Mouse (Mus musculus): ENCODE data around the gene Irf3.

The Irf3 gene

GRCm38 (mm10) chr7:44974383-44975116 is 22.9 kb upstream of the Irf3 start, which contains the start of gene Cpt1c:
TSS of gene Cpt1c (minus strand) at chr7:44974851.
- DNase-seq = peak; percentile 90 to 92

GRCm38 (mm10) chr7:44975117-44975419 is 22.4 kb upstream of the Irf3 start:
- peak in 1 of 2 experiments; percentile 48 for DNase-seq

- DNase-seq = no peak
Measured at GRCm38 (mm10) chr7:44978300-44978699, 19.1 kb upstream of the Irf3 start.

- no peak for DNase-seq
Measured at GRCm38 (mm10) chr7:44981539-44981938, 15.9 kb upstream of the Irf3 start.

GRCm38 (mm10) chr7:44983085-44983484 is 14.4 kb upstream of the Irf3 start:
- DNase-seq = peak; percentile 90 to 94

- DNase-seq = no peak
Measured at GRCm38 (mm10) chr7:44983944-44984832, 13.3 kb upstream of the Irf3 start.

GRCm38 (mm10) chr7:44984833-44985164 is 12.6 kb upstream of the Irf3 start:
- no peak for DNase-seq

GRCm38 (mm10) chr7:44985595-44986191 is 11.8 kb upstream of the Irf3 start:
- peak; percentile 56 to 74 for DNase-seq

- peak; percentile 96 to 98 for DNase-seq
Measured at GRCm38 (mm10) chr7:44986192-44986878, 11.1 kb upstream of the Irf3 start, which contains the start of gene Prmt1. TSS of gene Prmt1 (minus strand) at chr7:44986568.

- DNase-seq = no peak
Measured at GRCm38 (mm10) chr7:44986879-44987718, 10.3 kb upstream of the Irf3 start.

GRCm38 (mm10) chr7:44996672-44997071 is 776 bp upstream of the Irf3 start:
- no peak for DNase-seq

GRCm38 (mm10) chr7:44997940-44998428 is 536 bp downstream of the Irf3 start:
- DNase-seq = no peak

GRCm38 (mm10) chr7:44998501-44998955 is 1.1 kb downstream of the Irf3 start, which contains the start of gene Bcl2l12:
TSS of gene Bcl2l12 (minus strand) at chr7:44998712.
- DNase-seq = peak; percentile 53 to 67

- no peak for DNase-seq
Measured at GRCm38 (mm10) chr7:44999753-45000152, 2.3 kb downstream of the Irf3 start.

GRCm38 (mm10) chr7:45000539-45001114 is 3.2 kb downstream of the Irf3 start:
- no peak for DNase-seq

GRCm38 (mm10) chr7:45002440-45002839 is 5.0 kb downstream of the Irf3 start:
- DNase-seq = peak; percentile 45 to 67

GRCm38 (mm10) chr7:45004546-45004945 is 7.1 kb downstream of the Irf3 start:
- no peak for DNase-seq

GRCm38 (mm10) chr7:45005321-45005992 is 8.0 kb downstream of the Irf3 start:
- no peak for DNase-seq

GRCm38 (mm10) chr7:45006503-45006902 is 9.1 kb downstream of the Irf3 start:
- DNase-seq = peak in 1 of 2 experiments; percentile 17

GRCm38 (mm10) chr7:45007141-45007540 is 9.7 kb downstream of the Irf3 start:
- no peak for DNase-seq

GRCm38 (mm10) chr7:45007846-45008245 is 10.4 kb downstream of the Irf3 start:
- DNase-seq = peak in 1 of 2 experiments; percentile 20

Measured in cerebellum, postnatal 25 days (tissue).